Mouse (Mus musculus) heart, adult 18-20 months (tissue): ENCODE results near the gene Cep72. TPM values are rescaled to one million over a fixed set of nuclear protein-coding genes. Genes with fewer than 3 reads are reported as not detected.

Source experiments
- total RNA-seq, 2 experiments: library from RNA; stranded (reverse); gene quantifications; 2 replicates each; pipeline ENCODE4 v1.2.3; 2021

The Cep72 gene
- total RNA-seq, 2 experiments from 2014 or later: 0.57 to 0.90 TPM

Other genes with a start within 250 kb of the Cep72 start
- gene Nkd2, start 214.7 kb downstream of the Cep72 start, total RNA-seq: 1 to 10 TPM; 1.2 TPM
- gene Trip13, start 124.5 kb downstream of the Cep72 start, total RNA-seq: under 1 TPM; 0.18 to 0.32 TPM
- gene Brd9, start 124.5 kb downstream of the Cep72 start, total RNA-seq: 10 to 100 TPM; 17.2 to 21.3 TPM
- gene Zdhhc11, start 98.4 kb downstream of the Cep72 start, total RNA-seq: not detected
- gene Tppp, start 52.9 kb downstream of the Cep72 start, total RNA-seq: 10 to 100 TPM; 12.9 to 13.3 TPM
- gene Slc9a3, start 59.2 kb upstream of the Cep72 start, total RNA-seq: 1 to 10 TPM in 1 of 2 experiments, under 1 TPM in 1; 0.59 to 1.2 TPM
- gene Exoc3, start 146.4 kb upstream of the Cep72 start, total RNA-seq: 10 to 100 TPM; 45.6 to 48.6 TPM
- gene Ahrr, start 230.0 kb upstream of the Cep72 start, total RNA-seq: 1 to 10 TPM; 1.2 to 1.6 TPM